Mouse (Mus musculus): ENCODE measurements at regions not wholly inside any gene's neighbourhood (a gene's known extent, or its start where the extent isn't known, plus 50 kb on each side); places are given as distances from the start of the nearest gene placed in this dataset.

DNA sequence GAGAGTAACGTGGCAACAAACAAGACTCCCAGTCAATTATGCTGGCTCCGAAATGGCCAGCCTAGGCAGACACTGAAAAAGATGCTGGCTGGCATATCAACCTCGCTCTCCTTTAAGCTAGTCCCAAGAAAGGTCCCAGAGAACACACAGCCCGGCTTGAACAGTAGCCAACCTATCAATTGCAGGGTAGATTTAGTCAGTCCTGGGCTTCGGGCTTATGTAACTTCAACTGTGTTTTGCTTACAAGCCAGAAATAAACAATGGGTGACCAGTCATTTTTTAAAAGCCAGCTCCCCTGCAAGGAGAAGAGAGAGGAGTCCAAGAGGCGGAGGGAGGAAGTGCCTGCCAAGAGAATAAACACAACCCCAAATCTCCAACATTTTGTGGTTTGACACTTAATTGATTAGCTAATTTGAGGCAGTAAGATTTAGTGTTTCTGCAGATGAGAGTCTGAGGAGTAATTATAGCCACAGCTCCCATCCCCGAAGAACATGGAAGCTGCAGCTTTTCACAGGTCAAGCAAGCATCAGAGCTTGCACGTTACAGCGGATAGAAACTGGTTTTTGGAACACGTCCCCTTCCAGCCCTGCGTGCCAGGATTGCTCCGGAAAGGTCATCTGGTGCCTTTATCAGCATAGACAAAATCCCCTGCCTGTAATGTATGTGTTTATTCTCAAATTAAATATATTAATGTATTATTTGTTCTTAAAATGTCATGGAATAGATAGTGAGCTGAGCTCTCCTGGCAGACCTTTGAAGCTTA is 322.1 kb downstream of the Gm45692 start:
- DNase-seq (ENCODE audit: low spot score in 2 of 2), result peak; percentile 3 to 5

DNA sequence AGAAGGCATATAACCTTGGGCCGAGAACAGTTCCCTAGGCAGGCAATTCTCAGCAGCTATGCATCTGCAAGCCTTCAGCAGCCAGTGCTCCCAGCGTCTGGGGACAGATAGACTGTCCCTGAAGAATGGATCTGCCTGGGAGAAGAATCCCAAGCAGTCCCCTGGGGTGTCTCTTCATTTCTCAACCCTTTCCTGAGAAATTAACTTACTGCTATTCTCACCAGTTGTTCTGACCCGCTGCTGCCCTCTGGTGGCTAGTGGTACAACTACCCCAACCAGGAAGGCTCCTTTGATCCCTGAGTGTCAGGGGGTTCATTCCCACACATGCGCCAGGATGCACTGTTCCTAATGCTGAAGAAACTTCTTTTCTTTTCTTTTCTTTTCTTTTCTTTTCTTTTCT is 323.7 kb downstream of the Gm45692 start:
- DNase-seq (ENCODE audit: low spot score in 2 of 2), result peak in 1 of 2 experiments; percentile 74

DNA sequence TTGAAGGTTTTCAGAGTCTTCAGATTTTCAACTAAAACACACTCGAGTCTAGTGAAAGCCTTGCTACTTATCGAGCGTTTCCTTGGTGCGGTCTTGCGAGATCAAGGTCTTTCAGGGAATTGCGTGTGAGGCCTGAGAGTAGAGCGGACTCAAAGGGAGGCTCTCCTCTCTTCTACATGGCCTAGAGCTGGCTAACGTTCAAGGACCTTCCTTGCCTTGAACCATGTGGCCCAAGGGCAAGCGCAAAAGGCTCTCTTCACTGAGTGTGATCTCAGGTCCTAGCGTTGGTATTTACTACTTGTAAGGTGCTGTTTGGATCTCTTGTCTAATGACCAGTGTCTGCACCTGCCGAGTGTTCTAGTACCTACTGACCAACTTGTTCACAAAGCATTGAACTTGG is 324.4 kb downstream of the Gm45692 start:
- DNase-seq (ENCODE audit: low spot score in 2 of 2), result no peak

DNA sequence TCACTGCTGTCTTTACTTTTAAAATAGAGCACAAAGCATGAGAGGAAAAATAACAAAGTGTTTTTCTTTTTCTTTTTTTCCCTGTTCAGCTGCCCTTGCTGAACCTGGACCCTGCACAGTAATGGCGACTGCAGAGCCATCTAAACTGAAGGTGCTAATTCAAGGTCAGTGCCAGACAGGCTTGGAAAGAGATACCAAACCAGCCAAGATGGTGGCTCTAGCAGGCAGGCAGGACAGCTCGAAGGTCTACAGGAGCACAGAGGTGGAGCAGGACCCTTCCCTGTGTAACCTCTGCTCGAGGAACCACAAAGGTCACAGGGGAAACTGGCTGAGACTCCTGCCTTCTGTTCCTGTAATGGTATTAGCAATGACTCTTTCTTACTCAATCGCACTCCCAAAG is 326.7 kb downstream of the Gm45692 start:
- no peak for DNase-seq (ENCODE audit: low spot score in 2 of 2)

DNA sequence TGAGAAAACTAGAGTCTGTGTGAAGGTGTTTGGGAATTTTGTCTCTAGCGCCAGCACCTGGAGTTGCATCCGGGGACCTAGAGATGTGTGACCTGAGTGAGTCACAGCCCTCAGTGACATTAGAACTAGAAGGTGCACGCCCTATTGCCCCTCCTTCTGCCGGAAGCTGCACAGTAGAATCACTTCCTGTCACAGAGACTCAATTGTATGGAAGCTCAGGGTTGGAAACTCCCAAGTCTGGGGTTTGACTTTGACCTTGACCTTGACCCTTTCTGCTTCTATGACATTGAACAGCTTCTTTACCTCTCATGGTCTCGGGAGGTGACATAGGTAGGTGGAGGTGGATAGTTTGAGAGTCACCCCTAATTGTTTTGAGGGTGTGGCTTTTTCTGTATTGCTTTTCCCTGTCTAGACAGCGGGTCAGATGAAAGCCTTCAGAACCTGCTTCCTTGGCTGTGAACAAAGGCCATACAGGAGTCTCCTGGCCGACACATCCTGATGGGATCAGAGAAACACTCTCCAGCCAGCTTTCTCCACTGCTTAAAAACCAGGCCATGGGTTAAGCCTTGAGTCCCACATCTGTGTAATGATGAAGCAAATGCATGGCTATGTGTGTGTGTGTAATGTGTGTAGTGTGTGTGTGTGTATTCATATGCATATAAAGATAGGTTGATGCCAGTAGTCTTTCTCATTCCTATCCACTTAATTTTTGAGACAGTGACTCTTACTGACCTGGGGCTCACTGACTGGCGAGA is 328.7 kb downstream of the Gm45692 start:
- DNase-seq (ENCODE audit: low spot score in 2 of 2), result no peak

DNA sequence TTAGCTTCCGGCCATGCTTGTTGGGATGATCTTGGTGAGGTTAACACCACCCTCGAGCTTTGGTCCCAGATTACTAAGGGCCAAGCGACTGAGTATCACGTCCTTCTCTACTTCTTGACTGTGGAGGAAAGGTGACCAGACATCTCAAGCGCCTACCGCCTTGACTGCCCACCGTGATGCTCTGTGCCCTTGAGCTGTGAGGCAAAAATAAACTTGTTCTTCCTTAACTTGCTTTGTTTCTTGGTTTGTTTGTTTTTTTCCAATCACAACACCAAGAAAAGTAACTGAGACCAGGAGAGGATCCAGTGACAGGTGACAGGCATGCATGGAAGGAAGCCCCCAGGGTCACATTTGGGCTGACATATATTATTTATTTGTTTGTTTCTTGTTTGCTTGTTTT is 330.0 kb downstream of the Gm45692 start:
- DNase-seq (ENCODE audit: low spot score in 2 of 2), result no peak

DNA sequence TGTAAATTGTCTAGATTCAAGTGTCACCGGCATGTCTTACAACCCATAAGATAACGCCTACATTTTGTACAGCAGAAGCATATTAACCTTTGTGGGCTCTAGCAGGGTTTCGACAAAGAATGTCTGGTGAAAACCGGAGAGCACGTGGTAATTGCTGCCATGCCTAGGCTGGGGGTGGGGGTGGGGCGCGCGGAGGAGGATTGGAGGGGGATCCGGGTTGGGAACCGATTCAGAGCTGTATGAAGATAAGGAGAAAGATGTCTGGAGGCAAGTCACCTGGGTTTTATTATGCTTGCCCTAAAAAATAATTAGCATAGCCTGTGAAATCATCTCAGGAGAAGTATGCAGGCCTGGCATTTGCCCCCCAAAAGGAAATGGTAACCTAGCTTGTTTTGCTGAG is 331.2 kb downstream of the Gm45692 start:
- DNase-seq (ENCODE audit: low spot score in 2 of 2), result no peak

DNA sequence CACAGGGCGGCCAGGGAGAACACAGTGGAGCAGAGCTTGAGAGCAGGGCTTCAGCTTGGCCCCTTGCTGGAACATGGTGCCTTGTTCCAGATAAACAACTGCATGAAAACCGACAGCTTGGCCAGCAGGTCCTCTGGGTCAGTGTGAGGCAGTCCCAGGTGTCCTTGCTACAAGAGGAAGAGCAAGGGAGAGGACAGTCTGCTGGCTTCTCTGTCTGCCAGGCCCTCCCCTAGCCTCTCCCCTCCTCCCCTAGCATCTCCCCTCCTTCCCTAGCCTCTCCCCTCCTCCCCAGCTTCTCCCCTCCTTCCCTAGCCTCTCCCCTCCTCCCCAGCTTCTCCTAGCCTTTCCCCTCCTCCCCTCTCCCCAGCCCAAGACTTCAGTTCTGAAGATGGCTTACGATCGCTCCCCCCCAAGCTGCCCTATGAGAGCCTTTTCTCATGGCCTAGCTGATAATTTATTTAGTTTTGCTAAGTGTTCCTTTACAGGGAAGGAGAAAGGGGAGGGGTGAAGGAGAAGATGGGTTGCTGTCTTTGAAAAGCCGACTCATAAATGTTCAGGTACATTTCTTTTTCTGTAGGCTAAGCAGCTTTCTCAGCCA is 333.7 kb downstream of the Gm45692 start:
- no peak for DNase-seq (ENCODE audit: low spot score in 2 of 2)

DNA sequence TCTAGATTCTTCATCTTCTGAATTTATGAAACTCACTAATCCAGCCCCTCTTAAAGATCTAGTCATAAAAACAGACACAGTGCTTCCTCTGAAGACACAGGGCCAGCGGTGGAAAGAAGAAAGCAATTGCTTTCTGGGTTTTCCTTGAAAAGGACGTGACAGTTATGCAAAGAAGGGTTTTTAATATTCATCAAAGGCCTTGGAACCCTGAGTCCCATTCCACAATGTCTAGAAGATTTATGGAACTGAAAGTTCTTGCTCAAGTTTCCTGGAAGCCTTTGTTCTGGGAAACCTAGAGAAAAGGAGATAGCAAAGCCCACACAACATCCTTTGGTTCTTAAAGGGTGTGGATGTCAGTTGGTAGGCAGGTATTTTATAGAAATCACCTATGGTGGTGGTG is 346.0 kb downstream of the Gm45692 start:
- no peak for DNase-seq (ENCODE audit: low spot score in 2 of 2)

DNA sequence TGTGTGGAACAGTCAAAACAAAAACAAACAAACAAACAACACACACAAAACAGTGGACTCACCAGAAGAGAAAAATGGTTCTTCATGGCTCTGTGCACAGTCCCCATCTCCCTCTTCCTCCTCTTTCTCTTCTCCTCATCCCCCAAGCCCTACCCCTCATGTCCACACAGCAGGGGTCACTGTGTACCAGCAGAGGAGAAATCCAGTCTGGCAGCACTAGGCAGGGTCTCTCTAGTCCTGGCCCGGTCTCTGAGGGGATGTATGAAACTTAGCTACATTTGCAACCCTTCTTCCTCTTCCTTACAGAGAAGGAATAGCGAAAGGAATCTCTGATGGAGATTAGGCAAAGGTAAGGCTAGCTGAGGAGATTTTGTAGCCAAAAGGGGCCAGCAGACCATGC is 349.1 kb downstream of the Gm45692 start:
- no peak for DNase-seq (ENCODE audit: low spot score in 2 of 2)

DNA sequence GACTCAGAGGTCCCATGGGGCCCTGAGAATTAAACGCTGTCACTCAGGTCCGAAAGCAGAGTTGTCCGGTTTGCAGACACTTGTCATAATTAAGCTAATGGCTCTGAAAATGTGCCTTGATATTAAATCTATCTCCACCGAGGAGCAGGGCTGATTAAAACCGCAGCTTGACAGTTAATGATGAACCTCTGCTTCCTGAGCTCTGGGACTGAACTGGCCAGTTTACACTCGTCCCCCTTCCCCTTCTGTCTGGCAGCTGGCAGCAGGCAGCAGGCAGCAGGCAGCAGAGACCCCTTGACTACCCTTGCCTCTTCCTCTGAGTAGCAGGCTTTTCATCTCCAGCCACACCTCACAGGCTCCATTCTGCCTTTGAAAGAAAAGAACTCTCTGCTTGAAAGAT is 350.4 kb downstream of the Gm45692 start:
- no peak for DNase-seq (ENCODE audit: low spot score in 2 of 2)

DNA sequence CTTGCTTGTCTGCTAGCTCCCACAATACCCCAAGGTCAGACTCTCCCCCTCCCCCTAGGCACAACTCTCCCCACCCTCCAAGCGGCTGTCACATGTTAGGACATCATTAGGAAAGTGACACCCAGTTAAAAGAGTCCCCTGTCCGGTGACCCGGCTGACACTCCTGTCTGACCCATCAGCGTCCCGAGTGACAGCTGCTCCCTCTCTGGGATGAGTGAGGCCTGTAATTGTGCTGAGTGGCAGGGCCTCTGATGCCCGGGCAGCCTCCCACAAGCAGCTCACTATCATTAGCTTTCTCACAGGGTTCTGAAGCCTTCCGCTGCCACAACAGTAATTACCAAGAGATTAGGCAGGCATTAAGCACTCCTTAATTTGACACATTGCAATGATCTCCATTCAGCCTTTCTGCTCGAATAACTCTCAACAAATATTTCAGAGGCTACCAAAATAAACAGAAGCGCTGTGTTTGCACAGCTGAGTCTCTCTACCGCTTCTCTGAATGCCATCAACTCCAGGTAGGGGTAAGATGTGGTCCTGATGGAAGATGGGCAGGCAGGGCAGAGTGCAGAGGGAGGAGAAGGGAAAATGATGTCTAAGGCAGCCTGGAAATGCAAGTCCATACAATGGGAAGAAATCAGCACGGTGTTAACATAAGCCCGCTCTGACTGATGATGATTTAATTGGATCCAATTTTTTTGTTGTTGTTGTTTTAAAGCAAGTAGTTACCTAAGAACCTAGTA is 352.6 kb downstream of the Gm45692 start:
- DNase-seq (ENCODE audit: low spot score in 2 of 2), result no peak

DNA sequence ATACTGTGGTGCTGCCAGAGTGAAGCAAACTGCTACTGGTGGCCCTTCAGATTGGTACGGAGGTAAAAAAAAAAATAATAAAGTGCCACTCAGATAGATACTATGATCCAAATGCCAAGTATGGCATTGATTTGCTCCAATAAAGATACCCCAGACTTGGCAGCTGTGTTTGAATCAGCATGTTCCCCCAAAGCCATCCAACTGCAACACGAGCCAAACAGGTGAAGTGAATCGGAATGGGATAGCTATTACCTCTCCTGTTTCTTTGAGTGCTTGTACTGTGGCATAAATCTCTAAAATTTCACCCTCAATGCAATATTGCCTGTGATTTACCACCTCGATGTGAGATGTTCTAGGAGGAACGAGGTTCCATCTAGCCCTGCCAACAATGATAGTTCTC is 365.4 kb downstream of the Gm45692 start:
- DNase-seq (ENCODE audit: low spot score in 2 of 2), result no peak

DNA sequence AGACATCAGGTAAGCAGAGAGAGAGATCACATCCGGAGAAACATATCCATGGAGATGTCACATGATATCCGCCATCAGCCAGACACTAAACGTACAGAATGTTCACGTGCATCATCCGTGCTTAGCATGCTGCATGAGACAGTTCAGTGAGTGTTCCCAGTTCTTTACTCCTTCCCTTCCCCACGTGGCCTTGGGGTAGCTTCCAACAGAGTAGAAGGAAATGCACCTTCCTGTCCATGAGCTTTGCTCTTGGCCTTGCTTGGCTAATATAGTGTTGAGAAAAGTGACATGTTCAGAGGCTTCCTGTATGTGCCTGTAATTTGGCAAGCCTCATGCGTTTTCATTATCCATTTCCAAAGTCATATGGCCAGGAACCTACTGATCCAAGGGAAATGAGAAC is 368.5 kb downstream of the Gm45692 start:
- no peak for DNase-seq (ENCODE audit: low spot score in 2 of 2)

DNA sequence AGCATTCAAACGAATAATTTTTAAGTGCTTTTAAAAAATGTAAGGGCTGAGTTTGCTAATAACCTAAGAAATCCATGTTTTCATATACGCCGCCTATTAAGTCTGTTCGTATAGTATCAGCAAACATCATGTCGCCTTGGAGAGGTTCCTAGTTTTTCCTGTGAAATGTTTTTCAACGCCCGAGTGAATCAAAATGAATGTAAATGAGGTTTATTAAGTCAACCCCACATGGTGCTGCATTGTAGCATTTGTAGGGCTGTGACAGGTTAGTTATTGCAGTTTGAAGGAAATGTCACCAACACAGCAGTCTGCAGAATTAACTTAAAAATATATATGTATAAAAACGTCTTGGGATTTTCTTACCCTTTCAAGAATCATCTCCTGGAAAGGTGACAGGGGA is 369.3 kb downstream of the Gm45692 start:
- DNase-seq (ENCODE audit: low spot score in 2 of 2), result no peak

DNA sequence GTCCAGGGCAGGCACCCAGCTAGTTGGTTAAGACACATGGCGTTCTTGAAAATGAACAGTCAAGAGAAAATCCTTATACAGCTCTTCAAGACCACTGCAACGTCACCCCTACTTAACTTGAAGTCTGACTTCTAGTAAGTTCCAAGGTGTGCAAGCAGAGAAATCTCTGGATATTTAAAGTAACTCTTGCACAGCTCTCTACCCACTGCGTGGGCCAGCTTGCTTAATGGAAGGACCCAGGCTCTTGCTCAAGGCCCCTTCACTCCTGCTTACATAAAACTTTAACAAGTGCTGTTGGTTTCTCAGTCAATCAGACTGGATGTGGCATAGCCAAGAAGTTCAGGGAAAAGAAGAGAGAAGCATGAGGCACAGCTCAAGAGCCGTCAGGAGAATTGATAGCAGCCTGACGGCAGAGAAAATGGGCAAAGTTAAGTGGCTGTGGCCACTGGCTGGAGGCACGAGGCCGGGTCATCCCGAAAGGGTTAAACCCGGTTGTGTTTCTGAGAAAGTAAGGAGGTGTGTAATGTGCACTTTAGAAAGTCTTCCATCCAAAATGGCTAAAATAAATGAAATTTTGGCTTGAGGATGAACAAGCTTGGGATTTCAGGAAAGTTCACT is 382.0 kb downstream of the Gm45692 start:
- no peak for DNase-seq (ENCODE audit: low spot score in 2 of 2)

DNA sequence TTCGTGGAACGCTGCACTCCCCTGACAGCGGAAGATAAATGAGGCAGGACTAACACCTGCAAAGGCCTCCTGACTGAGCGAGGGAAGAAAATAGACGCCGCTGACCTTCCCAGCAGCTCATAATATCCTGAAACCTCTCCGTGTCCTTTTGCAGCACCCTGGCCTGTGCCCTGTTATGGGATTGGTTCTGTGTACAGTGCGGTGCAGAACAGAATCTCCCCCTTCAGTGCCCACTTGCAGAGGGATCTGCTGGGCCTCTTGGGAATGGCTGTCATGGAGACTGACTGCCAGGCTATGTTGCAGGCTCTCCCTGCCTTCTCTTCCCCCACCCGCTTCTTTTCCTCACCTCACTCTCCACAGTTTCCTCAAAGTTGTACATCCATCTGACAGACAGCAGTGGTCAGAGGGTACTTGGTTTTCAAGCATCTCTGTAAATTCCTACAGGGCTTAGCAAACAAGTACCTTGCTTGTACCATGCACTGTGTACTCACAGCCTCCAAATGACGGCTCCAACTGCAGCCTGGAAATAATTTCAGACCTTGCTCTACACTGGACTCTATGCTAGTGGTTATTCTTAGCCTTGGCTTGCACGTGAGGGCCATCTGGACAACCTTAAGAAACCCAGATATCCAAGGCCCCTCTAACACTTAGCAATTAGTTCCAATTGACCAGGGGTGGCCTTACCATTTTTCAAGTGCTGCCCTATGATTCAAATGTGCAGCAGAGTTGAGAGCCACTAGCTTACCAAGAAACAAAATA is 382.7 kb downstream of the Gm45692 start:
- DNase-seq (ENCODE audit: low spot score in 2 of 2), result no peak

DNA sequence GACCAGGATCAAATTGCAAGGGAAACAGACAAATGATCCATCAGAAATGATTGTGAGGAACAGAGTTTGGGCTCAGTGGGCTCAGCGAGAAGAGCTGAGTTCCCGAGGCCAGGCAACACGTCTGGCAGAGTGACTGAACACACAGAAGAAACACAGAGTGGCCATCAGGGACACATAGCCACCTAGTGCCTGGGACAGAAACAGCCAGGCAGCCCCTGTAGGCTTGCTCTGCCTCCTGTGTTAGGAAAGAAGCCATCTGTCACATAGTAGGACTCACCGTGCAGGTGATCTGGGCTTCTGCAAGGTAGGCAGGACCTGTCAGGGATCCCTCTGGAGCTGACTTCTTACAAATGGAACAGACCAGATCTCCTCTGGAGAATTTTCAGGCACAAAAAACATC is 383.4 kb downstream of the Gm45692 start:
- DNase-seq (ENCODE audit: low spot score in 2 of 2), result no peak

DNA sequence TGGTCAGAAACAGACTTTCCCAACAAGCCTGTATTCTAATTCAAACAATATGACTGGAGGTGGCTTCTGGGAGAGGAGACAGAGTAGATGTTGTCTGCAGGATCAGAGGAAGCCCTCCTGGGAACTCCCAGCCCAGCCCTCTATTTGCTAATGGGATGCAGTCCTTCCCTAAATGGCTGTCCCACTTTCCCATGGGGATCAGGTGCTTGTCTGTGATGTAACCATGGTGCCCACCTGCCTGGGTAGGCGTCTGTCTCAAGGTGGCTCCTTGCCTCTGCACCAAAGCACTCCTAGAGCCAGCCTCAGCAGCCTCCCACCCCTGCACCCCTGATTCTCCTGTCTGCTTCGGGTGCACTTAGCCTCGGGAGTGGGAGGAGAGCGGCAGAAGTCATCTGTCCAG is 384.6 kb downstream of the Gm45692 start:
- no peak for DNase-seq (ENCODE audit: low spot score in 2 of 2)

DNA sequence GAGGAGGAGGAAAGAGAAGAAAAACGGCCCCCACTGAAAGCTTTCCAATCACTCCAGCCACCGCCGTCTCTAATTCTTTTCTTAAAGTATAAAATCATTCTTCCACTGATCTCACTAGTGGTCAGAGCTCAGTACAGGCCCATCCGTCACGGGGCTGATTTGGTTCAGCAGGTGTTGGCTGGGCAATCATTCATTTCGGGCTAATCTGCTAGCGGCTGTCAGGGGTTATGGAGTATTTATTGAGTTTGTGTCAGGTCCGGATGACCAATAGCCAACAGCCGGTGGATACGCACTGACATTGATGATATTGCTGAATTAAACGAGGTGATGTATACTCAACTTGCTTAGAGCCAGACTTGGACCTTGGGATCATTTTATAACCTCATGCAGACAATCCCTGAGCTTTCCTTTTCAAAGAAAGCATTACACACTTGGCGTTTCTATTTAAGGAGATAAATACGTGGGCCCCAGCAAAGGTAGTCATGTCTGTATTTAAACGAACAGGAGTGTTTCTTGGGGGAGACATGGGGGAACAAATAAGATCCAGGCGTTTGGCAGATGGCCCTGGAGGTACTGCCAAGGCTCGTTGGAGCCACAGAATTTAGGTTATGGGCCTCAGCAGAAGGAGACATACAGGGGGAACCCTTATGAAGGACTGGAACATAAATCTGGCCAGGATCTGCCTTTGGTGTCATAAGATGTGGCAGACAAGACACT is 385.1 kb downstream of the Gm45692 start:
- no peak for DNase-seq (ENCODE audit: low spot score in 2 of 2)
